Mouse (Mus musculus): Measurements from ENCODE around the gene Parvg.
"Not testable (repeated sequence)": the region's sequence is repeated elsewhere in the genome, so short reads cannot be mapped to it uniquely, and the experiment has no call there.

Parvg gene

DNA sequence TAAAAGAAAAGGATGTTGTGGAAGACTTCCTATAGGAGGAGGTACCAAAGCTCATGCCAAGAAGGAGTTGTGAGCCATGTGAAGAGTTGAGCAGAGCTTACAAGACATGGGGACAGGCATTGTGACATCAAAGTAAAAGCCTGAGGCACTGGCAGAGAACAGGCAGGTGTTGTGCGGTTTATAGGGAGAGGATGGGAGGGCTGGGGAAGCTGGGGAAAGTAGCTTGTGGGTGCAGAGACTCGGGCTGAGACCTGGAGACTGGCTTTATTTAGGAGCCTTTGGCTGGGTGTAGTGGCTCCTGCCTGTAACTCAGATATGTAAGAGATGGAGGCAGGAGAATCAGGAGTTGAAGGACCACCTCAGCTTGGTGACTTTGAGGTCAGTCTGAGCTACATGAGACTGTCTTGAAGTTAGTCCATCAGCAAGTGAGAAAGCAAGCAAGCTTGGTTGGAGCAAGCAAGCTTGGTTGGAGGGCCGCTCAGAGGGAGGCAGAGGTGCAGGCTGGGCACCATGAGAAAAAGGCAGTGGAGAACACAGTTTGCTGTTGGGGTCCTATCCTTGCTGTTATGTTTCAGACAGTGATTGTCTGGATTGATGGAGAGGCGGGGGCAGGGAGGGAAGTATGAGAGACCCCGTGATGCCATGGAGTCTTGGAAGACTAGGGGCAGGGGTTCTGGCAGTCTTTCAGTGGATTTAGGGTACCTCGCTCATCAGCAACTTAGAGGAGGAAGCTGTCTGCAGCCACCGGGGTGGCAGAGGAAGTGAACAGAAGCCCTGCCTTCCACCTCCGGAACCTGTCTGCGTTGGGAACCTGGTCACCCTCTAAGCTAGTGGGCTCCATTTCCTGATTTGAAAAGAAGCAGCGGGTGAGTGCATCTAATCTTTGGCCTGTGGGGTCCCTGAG is at the start of gene Parvg:
Gene Parvg (plus strand): TSS at position 61 of the 904 bp plus-strand sequence.
- no peak for DNase-seq (ENCODE audit: low spot score in 2 of 2)

DNA sequence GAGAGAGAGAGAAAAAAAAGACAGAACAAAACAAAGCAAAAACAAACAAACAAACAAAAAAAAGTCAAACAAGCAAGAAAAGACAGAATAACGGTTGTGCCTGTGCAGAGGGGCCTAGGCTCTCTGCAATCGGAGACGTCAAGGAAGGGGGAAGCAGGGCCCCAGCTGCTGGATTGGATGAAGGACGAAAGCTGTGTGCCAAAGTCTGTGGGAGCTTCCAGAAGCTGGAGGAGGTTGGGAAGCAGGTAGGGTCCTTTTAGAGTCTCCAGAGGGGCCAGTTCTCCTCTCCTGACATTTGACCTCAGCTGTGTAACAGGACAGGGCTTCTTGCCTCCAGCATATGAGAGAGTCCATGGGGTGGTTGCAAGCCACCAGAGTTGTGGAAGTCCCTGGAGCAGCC is 47.8 kb upstream of the Parvg start:
- no peak for DNase-seq (ENCODE audit: low spot score in 2 of 2)

DNA sequence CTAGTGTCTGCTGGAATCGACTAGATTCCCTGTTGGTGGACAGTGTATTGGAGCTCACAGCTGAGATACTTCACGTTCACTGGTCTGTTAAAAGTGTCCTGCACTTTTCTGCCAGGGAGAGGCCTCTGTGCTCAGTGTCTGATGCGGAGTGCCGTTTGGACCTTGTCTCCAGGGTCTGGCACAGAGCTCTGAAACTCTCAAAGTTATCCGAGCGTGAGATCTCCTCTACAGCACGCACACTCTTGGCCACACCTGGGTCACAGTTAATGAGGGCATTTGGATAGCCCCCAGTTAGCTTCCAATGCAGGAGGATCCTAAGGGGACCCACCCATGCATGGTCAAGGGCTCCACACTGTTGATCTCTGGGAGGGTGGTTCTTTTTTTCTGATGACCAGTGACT is 45.7 kb upstream of the Parvg start:
- no peak for DNase-seq (ENCODE audit: low spot score in 2 of 2)

DNA sequence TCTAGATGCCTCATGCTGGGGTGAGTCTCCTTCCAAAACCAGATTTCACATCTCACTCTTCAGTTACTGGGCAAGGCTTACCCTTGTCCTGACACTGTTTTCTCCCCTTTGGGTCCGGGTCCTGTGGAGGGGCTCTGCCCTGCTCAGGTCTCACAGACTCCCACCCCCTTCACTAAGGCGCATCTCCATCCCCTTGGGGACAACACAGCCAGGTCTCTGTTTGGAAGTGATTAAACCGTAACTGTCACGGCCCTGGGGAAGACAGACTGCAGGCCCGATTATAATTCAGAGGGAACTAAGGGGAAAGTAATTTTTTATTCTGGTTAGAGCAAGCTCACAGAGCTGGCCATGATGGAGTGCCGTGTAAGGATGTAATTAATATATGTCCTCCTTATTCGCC is 45.2 kb upstream of the Parvg start:
- no peak for DNase-seq (ENCODE audit: low spot score in 2 of 2)

DNA sequence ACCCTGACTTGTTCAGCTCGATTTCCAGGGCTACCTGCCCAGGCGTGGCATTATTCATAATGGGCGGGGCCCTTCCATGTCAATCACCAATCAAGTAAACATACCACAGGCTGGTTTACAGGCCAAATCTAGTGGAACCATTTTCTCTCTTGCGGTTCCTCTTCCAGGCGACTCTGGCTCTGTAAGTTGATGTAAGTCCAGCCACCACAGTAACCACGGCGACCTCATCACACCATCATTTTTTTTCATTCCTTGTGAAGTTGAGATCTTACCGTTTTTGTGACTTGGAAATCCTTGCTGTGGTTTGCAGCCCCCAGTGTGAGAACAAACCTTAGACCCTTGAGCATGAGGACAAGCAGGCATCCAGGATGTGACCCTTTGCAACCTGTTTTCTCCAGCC is 43.5 kb upstream of the Parvg start:
- DNase-seq (ENCODE audit: low spot score in 2 of 2) = no peak

DNA sequence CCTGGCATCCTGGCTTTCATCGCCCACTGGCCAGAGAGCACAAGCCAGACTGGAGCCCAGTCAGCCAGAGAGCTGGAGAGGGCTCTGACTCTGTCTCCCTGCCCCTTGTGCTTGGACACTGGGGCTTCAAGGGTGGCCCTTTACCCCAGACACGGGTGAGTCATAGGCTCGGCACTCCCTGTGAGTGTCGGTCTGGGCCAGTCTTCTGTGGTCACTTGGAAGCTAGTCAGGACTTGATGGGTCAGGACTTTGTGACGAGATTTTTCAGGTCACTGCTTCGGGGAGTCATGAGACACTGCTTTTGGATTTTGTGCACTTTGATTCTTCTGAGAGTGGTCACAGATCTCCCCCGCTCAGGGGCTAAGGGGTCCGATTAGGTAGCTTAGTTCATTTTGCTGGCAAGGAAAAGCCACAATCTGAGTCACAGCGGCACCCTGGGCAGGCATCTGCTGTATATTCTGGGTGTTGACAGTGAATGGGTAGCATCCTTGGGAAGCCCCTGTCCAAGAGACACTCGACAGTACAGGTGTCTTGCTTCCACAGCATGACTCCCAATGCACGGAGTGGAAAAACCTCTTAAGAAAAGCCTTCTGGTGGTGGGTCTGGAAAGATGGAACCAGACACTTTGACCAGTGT is 43.0 kb upstream of the Parvg start:
- DNase-seq (ENCODE audit: low spot score in 2 of 2) = no peak

DNA sequence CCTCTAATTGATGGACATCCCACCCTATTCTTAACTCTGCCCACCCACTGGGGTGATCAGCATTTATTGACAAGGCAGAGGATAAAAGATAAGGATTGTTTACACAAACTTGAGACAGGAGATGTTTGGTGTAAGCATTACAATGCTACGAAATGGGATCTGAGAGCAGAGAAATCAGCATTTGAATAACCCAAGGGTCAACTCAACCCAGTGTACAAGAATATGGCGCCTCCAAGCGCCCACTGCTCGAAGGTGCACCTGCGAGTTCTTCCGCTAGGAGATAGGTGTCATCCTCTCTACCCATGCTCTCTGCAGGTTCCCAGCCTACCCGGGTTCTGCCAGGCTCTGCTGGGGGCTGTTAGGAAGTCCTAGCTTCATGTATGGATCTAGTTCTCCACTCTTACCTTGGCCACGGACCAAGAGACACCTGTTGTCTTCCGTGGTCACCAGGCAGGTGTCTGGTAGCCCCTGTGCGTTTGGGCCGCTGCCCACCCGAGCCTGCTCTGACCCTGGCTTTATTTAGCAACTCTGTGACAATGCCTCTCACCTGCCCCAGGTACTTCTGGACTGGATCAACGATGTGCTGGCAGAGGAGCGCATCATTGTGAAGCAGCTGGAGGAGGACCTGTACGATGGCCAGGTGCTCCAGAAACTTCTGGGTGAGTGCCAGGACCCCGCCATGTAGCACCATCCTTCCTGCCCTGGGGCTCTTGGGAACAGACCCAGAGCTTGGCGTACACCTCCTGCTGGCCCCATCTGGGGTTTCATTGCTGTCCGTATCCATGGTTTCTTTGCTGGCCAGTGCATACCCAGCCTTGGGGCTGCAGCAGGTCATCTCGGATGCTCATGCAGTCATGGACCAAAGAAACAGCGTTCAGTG is 41.4 kb upstream of the Parvg start:
- DNase-seq (ENCODE audit: low spot score in 2 of 2) = no peak

DNA sequence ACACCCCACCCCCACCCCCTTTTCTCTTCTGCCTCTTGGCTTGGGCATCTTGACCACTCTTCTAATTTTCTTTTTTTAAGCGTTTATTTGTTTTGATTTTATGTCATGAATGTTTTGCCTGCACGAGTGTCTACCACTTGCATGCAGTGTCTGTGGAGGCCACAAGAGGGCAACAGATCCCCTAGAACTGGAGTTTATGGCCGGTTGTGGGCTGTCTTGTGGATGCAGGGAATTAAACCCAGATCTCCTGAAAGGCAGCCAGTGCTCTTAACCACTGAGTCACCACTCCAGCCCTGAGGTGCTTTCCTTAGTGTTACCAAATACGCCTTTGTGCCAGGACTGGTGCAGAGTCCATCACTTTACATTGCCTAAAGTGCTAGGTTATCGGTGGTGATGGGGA is 39.8 kb upstream of the Parvg start:
- no peak for DNase-seq (ENCODE audit: low spot score in 2 of 2)

DNA sequence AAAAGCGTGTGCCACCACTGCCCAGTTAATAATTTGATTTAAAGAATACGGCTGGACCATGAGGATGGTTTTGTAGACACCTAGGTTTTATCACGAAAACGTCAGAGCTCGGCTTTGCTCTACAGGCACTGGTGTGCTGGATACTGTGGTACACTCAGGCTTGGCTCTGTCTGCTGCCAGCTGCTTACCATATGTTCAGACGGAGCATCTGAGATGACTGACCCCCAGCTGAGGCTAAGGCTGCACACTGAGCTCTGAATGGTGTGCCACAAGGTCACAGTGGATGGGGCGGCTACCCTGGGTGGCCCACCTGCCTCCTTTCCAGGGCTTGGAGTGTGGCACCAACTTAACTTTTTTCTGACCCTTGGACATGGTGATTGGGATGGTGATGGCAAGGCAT is 38.4 kb upstream of the Parvg start:
- no peak for DNase-seq (ENCODE audit: low spot score in 2 of 2)

DNA sequence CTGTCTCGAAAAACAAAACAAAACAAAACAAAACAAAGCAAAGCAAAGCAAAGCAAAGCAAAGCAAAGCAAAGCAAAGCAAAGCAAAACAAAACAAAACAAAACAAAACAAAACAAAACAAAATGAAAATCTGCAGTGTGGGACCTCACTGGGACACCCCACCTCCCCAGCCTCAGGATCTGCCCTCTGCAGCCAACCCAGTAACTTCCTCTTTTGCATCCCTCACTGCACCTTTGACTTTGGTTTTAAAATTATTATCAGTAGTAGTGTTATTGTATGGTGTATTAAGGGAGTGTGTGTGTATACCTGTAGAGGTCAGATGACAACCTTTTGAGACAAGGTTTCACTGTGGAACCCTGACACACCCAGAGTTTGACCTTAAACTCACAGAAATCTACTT is 34.9 kb upstream of the Parvg start:
- not testable (repeated sequence) for DNase-seq (ENCODE audit: low spot score in 2 of 2)

DNA sequence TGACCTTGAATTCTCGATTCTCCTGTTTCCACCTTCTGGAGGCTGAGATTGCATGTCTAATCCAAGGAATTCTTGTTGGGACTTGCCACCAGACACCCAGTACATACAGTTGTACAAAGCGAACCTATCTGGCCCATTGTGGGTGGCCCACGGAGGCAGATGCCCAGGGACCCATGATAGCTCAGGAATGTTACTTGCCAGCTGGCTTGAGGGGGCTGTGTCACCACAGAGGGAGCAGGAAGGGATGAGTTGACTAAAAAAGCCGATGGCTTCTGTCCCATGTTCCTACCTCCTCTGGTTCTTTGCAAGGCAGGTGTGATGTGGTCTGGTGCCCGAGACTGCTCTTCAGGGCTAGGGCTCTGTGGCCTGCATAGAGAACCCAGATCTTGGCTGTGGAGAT is 32.7 kb upstream of the Parvg start:
- DNase-seq (ENCODE audit: low spot score in 2 of 2) = no peak

DNA sequence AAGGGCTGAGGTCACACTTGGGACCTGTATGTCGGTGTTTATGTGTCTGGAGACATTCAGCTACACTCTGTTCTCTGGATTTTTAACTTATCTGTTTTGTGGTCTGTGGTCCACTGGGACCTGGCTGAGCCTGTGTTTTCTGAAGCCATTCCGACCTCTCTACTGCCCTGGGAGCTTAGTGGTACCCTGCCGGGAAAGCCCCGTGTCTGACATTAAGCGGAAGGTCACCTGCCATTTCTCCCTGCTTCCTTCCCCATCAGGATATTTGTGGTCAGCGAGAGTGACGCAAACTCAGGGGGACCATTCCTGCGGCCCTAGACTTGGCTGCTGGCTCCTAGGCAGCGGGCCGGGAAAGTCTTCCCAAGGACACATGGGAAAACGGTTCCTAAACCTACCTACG is 30.2 kb upstream of the Parvg start:
- no peak for DNase-seq (ENCODE audit: low spot score in 2 of 2)

DNA sequence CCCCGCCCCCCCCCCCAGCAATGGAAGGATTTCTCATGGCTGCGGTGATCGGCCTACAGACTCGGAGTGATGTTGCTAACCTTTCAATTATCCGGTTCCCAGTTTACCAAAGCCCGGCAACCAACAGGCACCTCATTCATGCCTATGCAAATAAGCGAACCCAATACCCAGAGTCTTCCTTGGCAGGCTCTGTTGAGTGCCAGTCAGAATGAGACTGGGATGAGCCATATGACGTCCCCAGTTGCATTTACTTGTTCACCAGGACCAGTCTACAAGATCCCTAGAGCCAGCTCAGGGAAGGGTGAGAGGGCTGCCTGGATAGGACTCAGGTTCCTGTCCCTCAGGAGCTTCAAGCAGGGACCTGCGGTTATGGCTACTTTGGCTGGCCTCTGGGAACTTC is 29.4 kb upstream of the Parvg start:
- DNase-seq (ENCODE audit: low spot score in 2 of 2) = no peak

DNA sequence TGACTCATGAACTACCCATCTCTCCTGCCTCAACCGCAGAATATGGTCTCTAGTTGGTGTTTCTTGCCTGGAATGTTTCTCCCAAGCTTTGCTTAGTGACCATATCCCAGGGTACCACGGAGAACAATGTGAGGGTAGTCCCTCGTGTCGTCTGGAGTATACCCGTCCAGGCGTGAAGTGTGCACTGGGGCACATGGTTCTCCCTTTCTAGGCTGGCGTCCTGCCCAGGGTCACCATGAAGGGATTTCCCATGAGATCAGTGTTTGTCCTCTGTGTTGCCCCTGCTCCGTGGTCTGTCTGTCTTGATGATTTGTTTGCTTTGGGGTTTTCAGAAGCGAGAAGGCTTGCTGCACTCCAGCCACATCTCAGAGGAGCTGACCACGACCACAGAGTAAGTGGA is 28.6 kb upstream of the Parvg start:
- DNase-seq (ENCODE audit: low spot score in 2 of 2) = no peak

DNA sequence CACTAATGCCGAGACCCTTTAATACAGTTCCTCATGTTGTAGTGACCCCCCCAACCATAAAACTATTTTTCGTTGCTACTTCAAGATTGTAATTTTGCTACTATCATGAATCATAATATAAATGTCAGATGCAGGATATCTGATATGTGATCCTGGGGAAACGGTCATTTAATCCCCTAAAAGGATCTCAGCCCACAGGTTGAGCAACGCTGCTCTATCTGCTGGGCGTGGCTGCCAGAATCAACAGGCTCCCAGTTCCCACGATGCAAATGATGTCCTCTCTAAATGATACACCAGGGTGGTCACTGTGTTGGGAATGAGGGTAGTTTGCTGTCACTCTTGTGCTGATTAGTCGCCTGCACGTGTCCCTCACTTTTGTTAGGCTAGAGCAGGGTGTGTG is 26.4 kb upstream of the Parvg start:
- DNase-seq (ENCODE audit: low spot score in 2 of 2) = no peak

DNA sequence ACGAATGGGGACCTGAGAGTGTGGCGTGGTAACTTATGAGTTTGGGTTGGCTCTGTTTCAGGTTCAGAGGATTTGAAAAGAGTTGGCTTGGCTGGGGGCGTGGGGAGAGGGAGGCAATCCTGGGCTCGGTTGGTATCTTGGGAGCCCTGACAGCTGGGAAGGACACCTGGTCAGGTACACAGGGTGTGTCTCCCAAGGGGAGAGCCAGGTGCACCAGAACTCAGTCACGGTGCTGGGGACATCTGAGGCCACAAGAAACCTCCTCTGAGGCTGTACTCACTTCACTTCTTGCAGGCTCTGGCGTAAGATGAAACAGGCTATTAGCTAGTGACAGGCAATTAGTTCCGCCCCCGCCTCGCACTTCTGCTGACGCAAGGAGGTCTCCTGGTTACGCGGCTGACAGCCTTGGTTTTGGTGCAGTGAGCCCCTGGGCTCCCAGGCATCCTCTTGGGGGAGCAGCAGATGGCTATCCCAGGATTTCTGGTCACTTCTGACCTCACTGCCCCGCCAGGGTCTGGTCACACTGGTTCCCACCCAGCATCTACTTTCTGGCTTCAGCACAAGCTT is 24.9 kb upstream of the Parvg start:
- peak; percentile 82 to 85 for DNase-seq (ENCODE audit: low spot score in 2 of 2)

DNA sequence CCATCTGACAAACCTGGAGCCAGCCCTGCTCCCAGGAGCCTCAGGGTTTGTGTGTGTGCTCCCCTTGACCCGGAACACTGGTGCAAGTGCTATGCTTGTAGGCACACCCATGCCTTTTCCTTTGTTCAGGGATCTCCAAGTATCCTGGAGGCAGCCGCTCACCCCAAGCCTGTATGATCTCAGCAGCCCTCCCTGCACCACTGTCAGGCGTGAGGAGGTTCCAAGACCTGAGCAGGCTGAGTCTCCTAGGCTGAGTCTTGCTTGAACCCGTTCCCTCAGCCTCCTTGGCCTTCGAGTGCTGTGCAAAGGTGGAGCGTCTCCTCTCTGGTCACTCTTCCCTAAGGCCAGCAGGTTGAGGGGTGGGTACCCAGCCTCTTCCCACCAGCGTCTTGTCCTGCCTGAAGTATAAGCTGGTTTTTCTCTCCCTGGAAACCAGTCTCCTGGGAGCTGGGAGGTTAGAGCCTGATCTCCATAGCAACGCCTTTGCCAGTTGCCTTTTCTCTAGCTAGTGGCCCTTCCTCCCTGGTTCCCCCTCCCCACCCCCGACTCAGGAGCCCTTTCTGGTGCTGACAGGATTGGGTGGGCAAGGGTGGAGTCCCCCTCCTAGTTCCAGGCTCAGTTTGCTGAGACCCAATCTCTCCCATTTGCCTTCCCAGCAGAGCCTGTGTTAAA is 24.0 kb upstream of the Parvg start:
- peak; percentile 63 to 76 for DNase-seq (ENCODE audit: low spot score in 2 of 2)

DNA sequence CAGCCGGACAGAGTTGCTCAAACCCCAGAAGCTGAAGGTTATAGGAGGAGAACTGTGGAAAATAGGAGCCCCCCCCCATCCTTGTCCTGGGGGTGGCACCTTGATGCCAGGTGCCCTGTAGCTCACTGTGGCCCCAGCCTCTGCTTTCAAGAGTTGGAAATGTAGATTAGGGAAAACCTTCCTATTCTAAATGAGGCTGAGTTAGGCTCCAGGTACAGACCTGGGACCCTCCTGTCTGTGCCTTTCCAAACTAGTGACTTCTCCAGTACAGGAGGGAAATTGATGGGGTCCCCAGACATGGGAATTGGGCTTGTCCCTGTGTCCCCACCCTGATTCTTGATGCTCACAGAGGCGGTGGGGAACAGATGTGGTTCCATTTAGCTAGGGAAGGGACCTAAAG is 23.2 kb upstream of the Parvg start:
- no peak for DNase-seq (ENCODE audit: low spot score in 2 of 2)

DNA sequence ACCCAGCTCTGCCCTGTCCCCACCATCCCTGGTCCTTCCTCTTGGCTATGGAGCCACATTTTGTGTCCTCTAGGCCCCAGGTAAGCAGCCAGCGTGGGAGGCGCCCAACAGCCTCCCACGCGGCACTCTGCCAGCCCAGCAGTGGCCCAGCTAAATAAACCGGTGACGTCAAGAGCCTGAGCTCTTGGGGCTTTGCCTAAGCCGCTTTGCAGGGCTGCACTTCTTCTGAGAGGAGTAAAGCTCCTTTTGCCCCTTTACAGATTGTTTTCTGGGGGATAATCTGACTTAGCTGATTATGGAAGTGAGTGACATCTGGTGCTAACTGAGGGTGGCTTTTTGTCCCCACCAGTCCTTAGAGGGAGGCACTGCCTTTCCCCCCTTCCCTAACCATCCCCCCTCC is 22.8 kb upstream of the Parvg start:
- DNase-seq (ENCODE audit: low spot score in 2 of 2) = peak; percentile 70 to 71

DNA sequence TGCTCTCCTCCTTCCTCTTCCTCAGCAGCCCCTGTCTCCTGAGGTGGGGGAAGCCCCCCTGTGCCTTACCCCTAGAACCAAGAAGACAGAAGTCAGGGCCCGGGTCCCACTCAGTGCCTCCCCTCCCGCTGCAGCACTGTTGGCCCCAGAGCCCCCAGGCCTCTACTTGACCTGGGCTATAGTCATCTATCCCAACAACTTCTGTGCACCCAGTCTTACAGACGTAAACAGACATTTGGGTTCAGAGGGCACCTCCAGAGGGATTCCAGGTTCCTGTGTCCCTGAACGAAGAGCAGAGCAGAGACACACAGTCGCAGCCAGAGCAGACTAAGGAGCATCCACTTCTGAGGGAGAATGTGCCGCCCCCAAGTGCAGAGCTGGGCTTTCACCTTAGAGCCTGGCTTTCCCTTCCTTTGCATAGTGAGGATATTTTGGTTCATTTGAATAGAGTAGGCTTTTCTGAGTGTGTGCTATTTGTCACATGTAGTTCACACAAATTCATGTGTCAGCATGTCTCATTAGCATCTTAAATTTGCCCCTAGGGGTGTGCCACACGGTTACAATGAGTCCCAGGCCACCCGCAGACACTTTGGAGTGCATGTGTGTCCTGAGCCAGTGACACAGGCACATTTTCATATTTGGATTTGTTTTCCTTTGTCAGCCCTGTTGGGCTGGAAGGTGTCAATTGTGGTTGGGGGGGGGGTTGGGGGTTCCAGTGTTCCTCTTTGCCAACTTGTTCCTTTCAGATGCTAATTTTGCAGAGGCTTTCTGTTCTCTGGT is 22.0 kb upstream of the Parvg start:
- DNase-seq (ENCODE audit: low spot score in 2 of 2) = no peak

DNA sequence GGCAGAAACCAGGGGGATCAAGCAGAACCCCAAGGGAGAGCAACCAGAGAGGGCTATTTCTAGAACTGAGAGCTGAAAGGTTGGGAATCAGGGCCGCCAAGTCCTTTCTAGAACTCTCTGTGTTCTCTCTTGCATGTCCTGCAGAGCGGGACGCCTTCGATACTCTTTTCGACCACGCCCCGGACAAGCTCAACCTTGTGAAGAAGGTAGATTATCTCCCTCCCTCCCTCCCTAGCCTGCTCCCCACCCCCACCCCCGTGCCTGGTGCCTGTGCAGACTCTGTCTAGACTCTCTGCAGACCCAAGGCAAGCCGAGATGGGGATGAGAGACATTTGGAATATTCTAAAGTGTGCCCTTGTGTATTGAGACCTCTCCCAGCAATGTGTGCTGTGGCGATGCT is 20.6 kb upstream of the Parvg start:
- no peak for DNase-seq (ENCODE audit: low spot score in 2 of 2)
